Mouse (Mus musculus): ENCODE data around the gene Col24a1.
A peak's percentile ranks its signal among the peaks of the same experiment; 100 is the strongest.
"Not testable (repeated sequence)": the region's sequence is repeated elsewhere in the genome, so short reads cannot be mapped to it uniquely, and the experiment has no call there.

Col24a1 gene

DNA sequence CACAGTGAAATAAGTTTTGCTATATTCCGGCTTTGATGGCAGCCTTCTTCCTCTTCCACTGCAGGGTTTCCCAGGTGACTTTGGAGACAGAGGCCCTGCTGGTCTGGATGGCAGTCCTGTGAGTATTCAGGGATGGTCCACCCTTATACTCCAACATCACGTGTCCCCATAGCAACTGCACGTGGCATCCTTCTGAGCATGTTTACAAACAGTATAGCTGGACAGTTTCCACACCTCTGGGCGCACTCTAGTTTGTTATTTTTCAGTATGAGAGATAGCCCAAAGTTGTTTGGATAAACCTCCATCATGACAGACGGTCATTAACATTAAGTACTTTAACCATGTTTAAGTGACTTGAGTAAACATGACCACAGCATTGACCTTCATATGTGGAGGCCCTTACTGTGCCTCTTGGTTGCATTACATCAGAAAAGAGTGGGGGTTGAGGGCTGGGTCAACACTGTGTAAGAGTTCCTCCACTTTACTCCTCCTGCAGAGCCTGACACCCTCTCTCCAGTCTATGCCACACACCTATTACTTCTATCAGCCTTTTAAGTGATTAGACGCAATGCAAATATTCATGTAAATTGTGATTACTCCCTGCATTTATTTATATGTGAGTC is 64.7 kb downstream of the Col24a1 start:
- DNase-seq: no peak

DNA sequence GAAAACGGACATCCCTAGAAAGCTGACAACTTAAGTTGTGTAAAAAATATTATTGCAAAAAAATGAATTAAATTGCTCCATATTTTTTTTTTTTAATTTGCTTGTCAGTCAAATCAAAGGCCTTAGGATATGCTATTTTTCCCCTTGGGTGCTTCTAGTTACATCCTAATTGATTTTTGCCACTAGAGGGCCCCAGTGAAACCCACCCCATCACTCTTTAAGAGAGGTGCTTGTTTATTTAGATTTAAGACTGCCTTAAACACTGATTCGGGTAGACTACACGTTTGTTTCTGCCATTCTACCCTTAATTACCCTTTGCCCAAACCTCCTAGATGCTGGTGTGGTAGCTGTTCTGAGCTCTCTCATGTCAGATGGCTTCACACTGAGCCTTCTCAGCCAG is 73.0 kb downstream of the Col24a1 start:
- DNase-seq: no peak

DNA sequence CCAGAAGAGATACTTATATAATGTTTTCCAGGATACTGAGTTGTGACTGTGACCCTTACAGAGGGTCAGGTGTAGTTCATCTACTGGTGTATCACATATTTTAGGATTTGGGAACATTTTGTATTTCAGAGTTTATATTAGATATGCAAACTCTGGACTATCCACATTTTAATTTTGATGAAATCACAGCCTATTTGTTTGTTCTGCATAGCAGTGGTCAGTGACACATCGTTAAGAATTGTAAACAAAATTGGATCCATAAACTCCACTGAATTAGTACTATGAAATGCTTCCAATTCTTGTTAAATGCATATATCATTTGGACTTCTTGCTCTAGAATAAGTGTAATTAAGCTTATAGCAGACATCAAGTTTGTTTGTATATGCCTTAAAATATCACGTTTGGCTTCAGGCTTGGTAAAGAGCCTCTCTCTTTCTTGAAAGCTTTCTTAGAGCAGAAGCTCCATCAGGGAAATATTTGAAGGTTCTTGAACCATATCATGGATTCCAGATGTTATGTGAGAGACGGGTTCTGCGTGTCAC is 75.0 kb downstream of the Col24a1 start:
- no peak for DNase-seq

DNA sequence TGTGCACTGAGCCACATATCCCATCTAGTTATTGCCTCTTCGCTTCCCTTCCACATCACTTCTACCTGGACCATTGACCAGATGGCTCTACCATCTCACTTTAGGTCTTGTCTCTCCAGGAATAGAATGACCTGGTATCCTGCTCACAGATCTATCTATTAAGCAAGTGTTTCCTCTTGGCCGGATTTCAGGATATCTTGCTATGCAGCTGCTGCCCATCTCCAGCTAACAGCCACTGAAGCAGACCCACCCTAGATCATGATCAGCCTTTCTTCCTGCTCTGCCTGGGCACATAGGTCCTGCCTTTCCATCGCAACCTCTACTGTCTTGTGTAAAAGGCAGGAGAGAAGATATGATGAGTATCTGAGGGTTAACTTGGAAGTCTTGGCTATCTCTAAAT is 84.0 kb downstream of the Col24a1 start:
- DNase-seq: no peak

DNA sequence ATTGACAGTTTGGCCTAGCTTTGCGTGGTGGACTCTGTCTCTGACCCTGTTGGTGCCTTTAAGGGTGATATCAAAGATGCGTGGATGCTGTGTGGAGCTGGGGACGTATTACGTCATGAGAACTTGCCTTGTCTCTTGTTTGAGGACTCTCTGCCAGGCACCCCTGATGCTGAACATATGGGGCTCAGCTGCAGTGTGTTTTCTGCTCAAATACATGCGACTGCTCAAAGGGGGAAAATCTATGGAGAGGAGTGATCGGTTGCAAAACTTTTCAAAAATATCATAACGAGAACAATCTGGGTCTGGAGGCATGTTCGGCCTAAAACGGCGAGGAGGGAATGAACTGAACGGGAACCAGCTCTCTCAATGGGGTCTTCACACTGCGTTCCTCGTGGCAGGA is 90.8 kb downstream of the Col24a1 start:
- DNase-seq: no peak

GRCm38 (mm10) chr3:145386434-145386833 is 94.2 kb downstream of the Col24a1 start:
- DNase-seq: no peak

- DNase-seq: no peak
Measured at GRCm38 (mm10) chr3:145390681-145391080, 98.4 kb downstream of the Col24a1 start.

- DNase-seq: no peak
Measured at GRCm38 (mm10) chr3:145391986-145392659, 99.9 kb downstream of the Col24a1 start.

- no peak for DNase-seq
Measured at GRCm38 (mm10) chr3:145399173-145399572, 106.9 kb downstream of the Col24a1 start.

DNA sequence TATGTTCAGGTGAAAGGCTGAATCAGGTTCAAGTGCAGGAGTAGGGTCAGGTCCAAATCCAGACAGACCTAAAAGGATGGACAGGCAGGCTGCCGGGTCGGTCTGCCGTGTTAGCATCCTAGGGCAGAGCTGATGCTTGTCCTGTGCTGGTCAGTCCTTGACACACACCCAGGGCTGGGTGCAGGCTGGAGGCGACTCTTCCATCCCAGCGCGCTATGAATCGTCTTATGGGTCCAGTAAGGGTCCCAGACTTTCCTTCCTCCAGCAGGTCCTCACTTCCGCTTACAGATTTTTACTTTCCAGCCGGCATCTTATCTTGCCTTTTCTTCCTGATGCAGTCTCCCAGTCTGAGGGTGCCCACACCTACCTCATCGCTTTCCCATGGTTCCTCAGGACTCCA is 110.0 kb downstream of the Col24a1 start:
- DNase-seq: no peak

GRCm38 (mm10) chr3:145402994-145403393 is 110.7 kb downstream of the Col24a1 start:
- DNase-seq: no peak

DNA sequence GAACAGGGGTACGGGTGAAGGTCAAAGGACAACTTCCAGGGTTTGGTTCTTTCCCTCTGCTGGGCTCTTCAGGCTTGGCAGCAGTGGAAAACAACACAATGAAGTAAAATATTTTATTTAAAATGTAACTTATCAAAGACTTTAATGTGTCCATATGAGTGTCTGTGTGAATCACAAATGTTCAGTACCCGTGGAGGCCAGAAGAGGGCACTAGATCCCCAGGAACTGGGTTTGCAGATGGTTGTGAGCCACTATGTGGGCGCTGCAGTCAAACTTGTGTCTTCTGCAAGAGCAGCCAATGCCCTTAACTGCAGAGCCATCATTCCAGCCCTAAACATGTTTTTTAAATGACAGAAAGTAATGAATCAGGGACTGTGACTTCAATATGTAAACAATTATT is 115.8 kb downstream of the Col24a1 start:
- no peak for DNase-seq

GRCm38 (mm10) chr3:145412137-145412536 is 119.9 kb downstream of the Col24a1 start:
- DNase-seq: no peak

- DNase-seq: no peak
Measured at GRCm38 (mm10) chr3:145414362-145414761, 122.1 kb downstream of the Col24a1 start.

DNA sequence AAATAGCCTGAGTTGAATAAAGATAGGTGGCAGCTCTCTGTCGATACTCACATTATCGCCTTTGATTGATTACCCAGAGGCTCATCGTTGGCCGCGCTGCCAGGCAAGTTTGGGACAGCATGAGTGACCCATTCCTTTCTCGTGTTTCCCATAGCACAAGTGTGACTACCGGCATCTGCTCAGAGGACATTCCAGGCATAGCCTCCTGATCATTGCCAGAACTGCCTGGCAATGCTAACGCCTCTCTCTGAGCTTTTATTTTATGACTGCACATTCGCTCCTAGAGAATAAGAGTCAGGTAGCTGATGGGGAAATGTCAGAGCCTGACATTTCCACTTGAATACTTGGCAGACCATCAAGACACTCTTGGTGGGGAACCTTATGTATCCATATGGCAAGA is 125.5 kb downstream of the Col24a1 start:
- peak in 1 of 2 experiments; percentile 4 for DNase-seq

DNA sequence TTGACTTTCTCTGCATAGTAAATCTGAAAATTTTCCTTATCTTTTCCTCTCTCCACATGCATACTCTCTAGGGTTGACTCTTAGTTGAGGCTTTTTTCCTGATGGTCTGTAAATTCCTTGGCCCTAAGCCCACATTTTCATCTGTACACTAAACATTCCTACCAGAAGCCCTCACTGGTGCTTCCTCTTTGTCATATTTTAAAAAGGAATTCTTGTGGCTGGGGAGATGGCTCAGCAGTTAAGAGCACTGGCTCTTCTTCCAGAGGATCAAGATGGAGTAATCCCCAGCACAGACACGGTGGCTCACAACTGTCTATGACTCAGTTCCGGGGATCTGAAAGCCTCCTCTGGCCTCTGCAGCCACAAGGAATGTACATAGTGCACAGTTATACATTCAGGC is 128.1 kb downstream of the Col24a1 start:
- no peak for DNase-seq

DNA sequence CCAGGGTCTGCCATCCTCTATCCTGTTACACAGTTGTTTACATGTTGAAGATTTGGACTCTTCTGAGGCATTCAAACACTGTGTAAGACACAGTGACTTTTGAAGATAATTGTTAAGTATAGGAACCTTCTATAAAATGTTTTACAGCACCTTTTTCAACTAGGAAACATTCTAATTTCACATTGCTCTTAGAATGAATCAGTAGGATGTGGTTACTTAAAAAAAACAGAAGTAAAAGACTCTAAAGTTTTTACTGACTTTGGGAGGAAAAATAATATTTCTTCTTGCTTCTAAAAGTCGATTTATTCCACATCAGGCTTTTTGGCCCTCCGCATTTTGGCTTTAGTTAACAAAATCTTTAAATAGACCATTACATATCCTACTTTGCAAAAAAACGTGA is 129.8 kb downstream of the Col24a1 start:
- DNase-seq: no peak

DNA sequence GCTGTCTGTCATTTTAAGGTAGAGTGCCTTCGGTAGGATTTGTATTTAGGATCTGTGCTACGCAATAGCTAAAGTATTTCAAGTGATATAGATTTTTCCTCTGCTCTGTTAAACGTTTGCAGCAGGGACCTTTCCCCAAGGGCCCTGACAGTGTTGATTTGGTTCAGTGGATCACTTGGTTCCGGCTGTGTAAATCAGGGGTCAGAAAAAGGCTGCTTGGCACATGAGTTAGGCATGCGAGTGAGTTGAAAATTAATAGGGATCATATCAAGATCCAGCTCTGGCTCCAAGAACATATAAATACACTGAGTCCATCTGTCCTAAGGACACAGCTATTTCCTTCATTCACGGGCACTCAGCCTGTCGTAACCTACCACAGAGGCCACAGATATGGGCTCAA is 146.1 kb downstream of the Col24a1 start:
- DNase-seq: no peak

- no peak for DNase-seq
Measured at GRCm38 (mm10) chr3:145439086-145439485, 146.8 kb downstream of the Col24a1 start.

DNA sequence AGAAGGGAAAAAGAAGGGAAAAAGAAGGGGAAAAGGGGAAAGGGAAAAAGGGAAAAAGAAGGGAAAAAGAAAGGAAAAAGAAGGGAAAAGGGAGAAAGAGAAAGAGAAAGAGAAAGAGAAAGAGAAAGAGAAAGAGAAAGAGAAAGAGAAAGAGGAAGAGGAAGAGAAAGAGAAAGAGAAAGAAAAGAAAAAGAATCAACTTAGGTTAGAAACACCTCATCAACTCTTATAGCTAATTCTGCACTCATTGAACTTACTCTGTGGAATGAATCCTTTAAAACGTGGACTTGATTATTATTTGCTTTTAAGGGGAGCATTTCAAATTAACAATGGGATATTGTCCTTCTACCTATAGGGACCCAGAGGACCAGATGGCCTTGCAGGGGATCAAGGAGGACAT is 148.7 kb downstream of the Col24a1 start:
- no peak for DNase-seq

- DNase-seq: peak in 1 of 2 experiments; percentile 4
Measured at GRCm38 (mm10) chr3:145442268-145442667, 150.0 kb downstream of the Col24a1 start.

- DNase-seq: not testable (repeated sequence)
Measured at GRCm38 (mm10) chr3:145443167-145443566, 150.9 kb downstream of the Col24a1 start.

DNA sequence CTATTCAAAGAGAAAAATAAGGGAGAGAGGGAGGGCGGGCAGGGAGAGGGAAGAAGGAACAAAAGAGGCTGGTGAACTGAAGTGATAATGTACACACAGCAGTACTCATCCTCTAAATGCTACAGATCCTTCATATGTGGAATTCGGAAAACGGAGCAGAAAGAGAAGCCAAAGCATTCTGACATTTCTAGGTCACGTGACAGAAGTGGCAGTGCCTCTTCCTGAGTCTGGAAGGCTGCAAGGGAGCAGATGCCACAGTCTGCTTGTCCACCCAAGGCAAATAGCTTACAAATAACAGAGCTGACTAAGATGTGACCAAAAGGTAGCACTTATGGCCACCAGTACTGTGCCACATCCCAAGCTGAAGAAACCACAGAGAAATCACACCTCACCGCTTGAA is 164.8 kb downstream of the Col24a1 start:
- DNase-seq: no peak

DNA sequence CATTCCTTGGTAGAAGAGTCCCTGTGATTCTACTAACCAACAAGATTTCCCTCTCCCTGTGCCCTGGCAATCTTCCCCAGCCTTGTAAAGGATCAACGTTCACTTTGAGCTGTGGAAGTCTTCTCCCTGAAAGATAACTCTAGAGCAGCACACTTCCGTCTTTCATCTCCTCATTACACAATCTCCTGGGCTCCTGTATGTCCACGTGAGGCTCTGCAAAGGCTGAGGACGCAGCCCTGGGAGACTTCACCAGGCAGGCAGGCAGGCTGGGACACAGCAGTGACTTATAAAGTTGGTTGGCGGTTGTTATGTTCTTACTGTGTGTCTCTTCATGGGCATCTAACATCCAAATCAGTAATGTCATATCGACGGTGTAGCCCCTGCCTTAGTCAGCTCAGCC is 170.1 kb downstream of the Col24a1 start:
- DNase-seq: no peak

DNA sequence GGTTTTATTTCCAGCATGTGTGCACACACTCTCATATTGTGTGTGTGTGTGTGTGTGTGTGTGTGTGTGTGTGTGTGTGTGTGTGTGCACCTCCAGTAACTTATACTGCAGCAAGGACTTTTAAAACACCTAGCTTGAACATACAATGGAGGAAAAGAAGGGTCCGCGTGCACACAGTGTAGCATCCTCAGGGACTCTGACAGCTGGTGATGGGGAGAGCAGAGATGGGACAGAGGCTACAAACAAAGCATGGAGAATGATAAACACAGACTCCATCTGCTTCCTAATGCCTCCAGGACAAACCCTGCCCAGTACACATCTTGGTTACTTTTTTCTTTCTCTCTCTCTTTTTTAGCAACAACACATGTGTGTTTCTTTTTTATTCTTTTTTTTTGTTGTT is 171.5 kb downstream of the Col24a1 start:
- no peak for DNase-seq

All from cerebellum, postnatal 36 days (tissue).